Mouse (Mus musculus): ENCODE data around the gene Tox2. TPM values are rescaled to one million over a fixed set of nuclear protein-coding genes. Genes with fewer than 3 reads are reported as not detected.

Gene Tox2
- polyA plus RNA-seq, 1 experiment from 2014 or later, result 1.8 TPM

GRCm38 (mm10) chr2:163350443-163350842 lies 147.5 kb downstream of the Tox2 start:
- Histone ChIP-seq H3K4me3 (ENCODE audit: low read length) (no peak overlapping the region), H3K36me3 (ENCODE audit: insufficient read depth, low read length) (no peaks in the 10 kb centered on the region), H3K4me1 (ENCODE audit: insufficient read depth, low read length) (no peaks in the 10 kb centered on the region), H3K27me3 (ENCODE audit: insufficient read depth, low read length) (no peaks in the 10 kb centered on the region), H3K4me2 (replicated peaks; ENCODE audit: low read depth, low read length) (no peak overlapping the region), H3K9ac (replicated peaks; ENCODE audit: low read length) (no peak overlapping the region), H3K27ac (ENCODE audit: low read length) (no peak overlapping the region), H3K9me3 (ENCODE audit: low read length) (no peaks in the 10 kb centered on the region)
- ATAC-seq (ENCODE audit: low FRiP score, low TSS enrichment), result no peak
- WGBS, result 49% methylated on average over 5 of the region's 5 CpGs

- peak; percentile 46; the same call in 1 of the 2 replicates for ATAC-seq (ENCODE audit: low FRiP score, low TSS enrichment)
Observed at GRCm38 (mm10) chr2:163353731-163354130, 150.8 kb downstream of the Tox2 start.

GRCm38 (mm10) chr2:163355666-163356065 lies 152.7 kb downstream of the Tox2 start:
- no peaks in the 10 kb centered on the region for H3K36me3 ChIP-seq (ENCODE audit: insufficient read depth, low read length)
- no peak overlapping the region for H3K9ac ChIP-seq (replicated peaks; ENCODE audit: low read length)
- no peak for ATAC-seq (ENCODE audit: low FRiP score, low TSS enrichment)
- no peaks in the 10 kb centered on the region for H3K9me3 ChIP-seq (ENCODE audit: low read length)
- H3K27ac ChIP-seq (ENCODE audit: low read length), result no peak overlapping the region
- H3K4me3 ChIP-seq (ENCODE audit: low read length), result no peak overlapping the region
- H3K4me1 ChIP-seq (ENCODE audit: insufficient read depth, low read length), result no peaks in the 10 kb centered on the region
- WGBS, result 69% methylated on average over 8 of the region's 8 CpGs
- H3K4me2 ChIP-seq (replicated peaks; ENCODE audit: low read depth, low read length), result no peak overlapping the region
- no peaks in the 10 kb centered on the region for H3K27me3 ChIP-seq (ENCODE audit: insufficient read depth, low read length)

More at GRCm38 (mm10) chr2:163353731-163354130, 150.8 kb downstream of the Tox2 start:
- no peak overlapping the region for H3K4me2 ChIP-seq (replicated peaks; ENCODE audit: low read depth, low read length)
- H3K4me3 ChIP-seq (ENCODE audit: low read length), result no peak overlapping the region
- no peaks in the 10 kb centered on the region for H3K36me3 ChIP-seq (ENCODE audit: insufficient read depth, low read length)
- no peaks in the 10 kb centered on the region for H3K27me3 ChIP-seq (ENCODE audit: insufficient read depth, low read length)
- H3K27ac ChIP-seq (ENCODE audit: low read length), result no peak overlapping the region
- no peaks in the 10 kb centered on the region for H3K9me3 ChIP-seq (ENCODE audit: low read length)
- no peaks in the 10 kb centered on the region for H3K4me1 ChIP-seq (ENCODE audit: insufficient read depth, low read length)
- no peak overlapping the region for H3K9ac ChIP-seq (replicated peaks; ENCODE audit: low read length)
- 14% methylated on average over 7 of the region's 7 CpGs for WGBS

- Histone ChIP-seq H3K36me3 (ENCODE audit: insufficient read depth, low read length) (no peaks in the 10 kb centered on the region), H3K27me3 (ENCODE audit: insufficient read depth, low read length) (no peaks in the 10 kb centered on the region), H3K27ac (ENCODE audit: low read length) (no peak overlapping the region), H3K9ac (replicated peaks; ENCODE audit: low read length) (no peak overlapping the region), H3K4me1 (ENCODE audit: insufficient read depth, low read length) (no peaks in the 10 kb centered on the region), H3K4me3 (ENCODE audit: low read length) (no peak overlapping the region), H3K9me3 (ENCODE audit: low read length) (no peaks in the 10 kb centered on the region), H3K4me2 (replicated peaks; ENCODE audit: low read depth, low read length) (no peak overlapping the region)
- no peak for ATAC-seq (ENCODE audit: low FRiP score, low TSS enrichment)
- WGBS, result 83% methylated on average over 12 of the region's 12 CpGs
Observed at GRCm38 (mm10) chr2:163356113-163356840, 153.4 kb downstream of the Tox2 start.

GRCm38 (mm10) chr2:163358662-163359061 lies 155.7 kb downstream of the Tox2 start:
- WGBS, result 59% methylated on average over 5 of the region's 5 CpGs
- no peak for ATAC-seq (ENCODE audit: low FRiP score, low TSS enrichment)
- H3K9me3 ChIP-seq (ENCODE audit: low read length), result no peaks in the 10 kb centered on the region
- H3K4me2 ChIP-seq (replicated peaks; ENCODE audit: low read depth, low read length), result no peak overlapping the region
- no peaks in the 10 kb centered on the region for H3K36me3 ChIP-seq (ENCODE audit: insufficient read depth, low read length)
- H3K27me3 ChIP-seq (ENCODE audit: insufficient read depth, low read length), result no peaks in the 10 kb centered on the region
- H3K4me3 ChIP-seq (ENCODE audit: low read length), result no peak overlapping the region
- no peak overlapping the region for H3K9ac ChIP-seq (replicated peaks; ENCODE audit: low read length)
- H3K4me1 ChIP-seq (ENCODE audit: insufficient read depth, low read length), result no peaks in the 10 kb centered on the region
- H3K27ac ChIP-seq (ENCODE audit: low read length), result no peak overlapping the region

GRCm38 (mm10) chr2:163359253-163359652 lies 156.3 kb downstream of the Tox2 start:
- Histone ChIP-seq H3K27me3 (ENCODE audit: insufficient read depth, low read length) (no peaks in the 10 kb centered on the region), H3K36me3 (ENCODE audit: insufficient read depth, low read length) (no peaks in the 10 kb centered on the region), H3K4me1 (ENCODE audit: insufficient read depth, low read length) (no peaks in the 10 kb centered on the region), H3K27ac (ENCODE audit: low read length) (no peak overlapping the region), H3K9me3 (ENCODE audit: low read length) (no peaks in the 10 kb centered on the region), H3K4me2 (replicated peaks; ENCODE audit: low read depth, low read length) (no peak overlapping the region), H3K9ac (replicated peaks; ENCODE audit: low read length) (no peak overlapping the region), H3K4me3 (ENCODE audit: low read length) (no peak overlapping the region)
- WGBS, result 81% methylated on average over 2 of the region's 2 CpGs
- no peak for ATAC-seq (ENCODE audit: low FRiP score, low TSS enrichment)

GRCm38 (mm10) chr2:163360858-163361623 lies 158.1 kb downstream of the Tox2 start:
- no peak overlapping the region for H3K27ac ChIP-seq (ENCODE audit: low read length)
- H3K9me3 ChIP-seq (ENCODE audit: low read length), result no peaks in the 10 kb centered on the region
- 74% methylated on average over 16 of the region's 16 CpGs for WGBS
- H3K4me2 ChIP-seq (replicated peaks; ENCODE audit: low read depth, low read length), result no peak overlapping the region
- H3K4me3 ChIP-seq (ENCODE audit: low read length), result no peak overlapping the region
- no peaks in the 10 kb centered on the region for H3K36me3 ChIP-seq (ENCODE audit: insufficient read depth, low read length)
- H3K4me1 ChIP-seq (ENCODE audit: insufficient read depth, low read length), result 0 out of 2 replicates have a peak, but pooled peaks cover 9% of the 10 kb centered on the region
- no peak for ATAC-seq (ENCODE audit: low FRiP score, low TSS enrichment)
- no peak overlapping the region for H3K9ac ChIP-seq (replicated peaks; ENCODE audit: low read length)
- no peaks in the 10 kb centered on the region for H3K27me3 ChIP-seq (ENCODE audit: insufficient read depth, low read length)

GRCm38 (mm10) chr2:163362940-163363921 lies 160.3 kb downstream of the Tox2 start:
- WGBS, result 74% methylated on average over 12 of the region's 12 CpGs
- Histone ChIP-seq H3K27ac (ENCODE audit: low read length) (no peak overlapping the region), H3K4me3 (ENCODE audit: low read length) (no peak overlapping the region), H3K36me3 (ENCODE audit: insufficient read depth, low read length) (no peaks in the 10 kb centered on the region), H3K27me3 (ENCODE audit: insufficient read depth, low read length) (no peaks in the 10 kb centered on the region), H3K4me1 (ENCODE audit: insufficient read depth, low read length) (0 out of 2 replicates have a peak, but pooled peaks cover 9% of the 10 kb centered on the region), H3K9me3 (ENCODE audit: low read length) (no peaks in the 10 kb centered on the region), H3K9ac (replicated peaks; ENCODE audit: low read length) (no peak overlapping the region), H3K4me2 (replicated peaks; ENCODE audit: low read depth, low read length) (no peak overlapping the region)
- no peak for ATAC-seq (ENCODE audit: low FRiP score, low TSS enrichment)

- Histone ChIP-seq H3K4me2 (replicated peaks; ENCODE audit: low read depth, low read length) (no peak overlapping the region), H3K9me3 (ENCODE audit: low read length) (no peaks in the 10 kb centered on the region), H3K9ac (replicated peaks; ENCODE audit: low read length) (no peak overlapping the region), H3K27ac (ENCODE audit: low read length) (peak overlapping the region; percentile 82), H3K4me1 (ENCODE audit: insufficient read depth, low read length) (peaks cover 9% of the 10 kb centered on the region; the same call in 1 of the 2 replicates), H3K36me3 (ENCODE audit: insufficient read depth, low read length) (no peaks in the 10 kb centered on the region), H3K4me3 (ENCODE audit: low read length) (no peak overlapping the region), H3K27me3 (ENCODE audit: insufficient read depth, low read length) (no peaks in the 10 kb centered on the region)
- peak; percentile 49; the same call in 1 of the 2 replicates for ATAC-seq (ENCODE audit: low FRiP score, low TSS enrichment)
- WGBS, result 58% methylated on average over 18 of the region's 18 CpGs
Observed at GRCm38 (mm10) chr2:163364785-163365541, 162.0 kb downstream of the Tox2 start.
